Mouse (Mus musculus) adrenal gland, adult (tissue): ENCODE data around the gene Lrpprc.

Experiments
- DNase-seq, 2 experiments: peaks; one replicate each; pipeline ENCODE4 v3.0.0; 2022 to 2023; ENCODE audit warnings: low spot score in 1 of 2; ENCODE audit not compliant: inconsistent age in 2 of 2

The Lrpprc gene

DNA sequence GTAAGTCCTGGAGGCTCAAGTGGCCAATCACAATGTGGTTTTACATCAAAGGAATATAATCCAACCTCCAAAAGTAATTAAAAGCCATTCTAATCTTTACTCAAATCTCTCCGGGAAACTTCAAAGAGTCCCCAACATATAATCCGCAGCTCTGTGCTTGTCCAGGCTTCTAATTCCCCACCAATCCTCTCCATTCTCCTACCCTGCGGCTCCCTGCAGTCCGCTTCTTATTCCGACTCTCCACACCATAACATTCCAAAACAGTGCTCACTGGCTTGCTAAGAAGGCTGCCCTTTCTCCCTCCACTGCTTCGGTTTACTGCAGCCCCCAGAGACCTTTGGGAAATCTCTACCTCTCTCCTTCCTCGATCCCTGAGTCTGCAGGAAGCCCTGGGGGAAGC is 116.5 kb downstream of the Lrpprc start:
- DNase-seq: no peak

DNA sequence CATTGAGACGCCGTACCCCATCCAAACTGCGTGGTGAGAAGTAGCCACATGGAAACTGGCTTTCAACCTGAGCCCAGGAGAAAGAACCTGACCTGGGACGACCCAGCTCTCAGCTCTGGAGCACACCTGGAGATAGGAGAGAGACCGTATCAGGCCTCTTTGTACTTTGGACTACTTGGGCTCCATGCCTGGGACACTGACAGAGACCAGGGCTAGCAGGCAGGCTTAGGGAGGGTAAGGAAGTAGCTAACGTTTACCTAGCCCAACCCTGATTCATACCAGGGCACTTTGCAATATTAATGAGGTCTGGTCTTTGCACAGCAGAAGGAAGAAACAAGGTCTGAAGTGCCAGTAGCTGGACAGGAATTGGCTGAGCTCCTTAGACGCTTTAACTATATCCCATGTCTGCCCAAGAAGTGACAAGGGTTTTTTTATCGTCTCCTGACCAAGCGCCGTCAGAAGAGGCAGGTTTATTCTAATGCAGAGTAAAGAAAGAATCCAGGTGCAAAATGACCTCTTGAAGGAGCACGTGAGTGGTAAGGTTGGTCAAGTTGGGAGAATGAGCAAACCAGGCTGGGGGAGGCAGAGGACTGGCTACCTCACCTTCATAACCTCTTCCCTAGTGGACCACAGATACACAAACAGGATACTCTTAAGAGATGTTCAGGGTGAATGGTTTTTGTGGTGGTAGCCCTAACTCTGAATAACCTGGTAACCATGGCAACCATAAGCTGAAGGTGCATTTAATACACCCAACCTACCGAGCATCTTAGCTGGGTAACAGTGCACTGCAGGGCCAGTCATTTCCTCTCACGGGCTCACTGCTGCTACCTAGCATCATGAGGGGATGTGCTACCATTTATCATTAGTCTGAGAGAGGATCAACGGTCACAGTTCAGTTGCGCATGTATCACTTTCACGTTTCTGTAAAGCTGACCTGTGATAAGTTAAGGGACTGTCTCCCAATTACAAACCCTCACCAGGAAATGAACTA is 117.9 kb downstream of the Lrpprc start:
- no peak for DNase-seq

DNA sequence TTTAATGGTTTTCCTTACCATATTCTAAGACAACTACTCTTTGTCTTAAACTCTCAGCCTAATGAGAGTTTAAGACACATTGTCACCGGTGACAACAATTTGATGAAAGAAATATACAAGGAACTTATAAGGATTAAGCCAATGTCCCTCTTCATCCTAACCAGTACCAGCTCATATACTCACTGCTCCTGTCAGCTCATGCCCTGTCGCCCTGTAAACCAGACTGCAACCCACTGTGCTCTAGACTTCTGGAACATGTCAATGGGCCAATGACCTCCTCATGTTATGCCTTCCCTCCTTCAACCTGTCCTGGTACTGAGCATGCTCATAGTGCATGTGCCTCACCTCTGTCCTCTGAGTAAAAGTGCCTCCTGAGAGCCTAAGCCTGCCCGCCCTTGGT is 122.7 kb downstream of the Lrpprc start:
- DNase-seq: no peak

DNA sequence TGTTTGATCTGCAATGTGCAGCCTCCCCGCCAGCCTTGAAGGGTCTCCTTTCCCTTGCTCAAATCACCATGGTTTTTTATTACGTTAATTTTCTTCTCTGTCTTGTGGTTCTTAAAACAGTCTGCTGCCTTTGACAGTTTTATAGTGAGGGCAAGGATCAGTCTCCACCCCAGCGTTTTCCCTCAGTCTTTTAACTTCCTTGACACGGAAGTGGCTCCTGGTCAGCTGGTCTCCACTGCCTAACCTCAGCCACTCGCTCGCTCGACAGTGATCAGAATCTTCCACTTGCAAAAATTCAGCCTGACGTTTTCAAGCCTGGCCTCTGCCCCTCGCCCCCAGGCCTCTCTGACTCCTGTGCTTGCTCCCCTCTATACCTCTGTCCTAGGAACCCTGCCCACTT is 124.9 kb downstream of the Lrpprc start:
- no peak for DNase-seq

DNA sequence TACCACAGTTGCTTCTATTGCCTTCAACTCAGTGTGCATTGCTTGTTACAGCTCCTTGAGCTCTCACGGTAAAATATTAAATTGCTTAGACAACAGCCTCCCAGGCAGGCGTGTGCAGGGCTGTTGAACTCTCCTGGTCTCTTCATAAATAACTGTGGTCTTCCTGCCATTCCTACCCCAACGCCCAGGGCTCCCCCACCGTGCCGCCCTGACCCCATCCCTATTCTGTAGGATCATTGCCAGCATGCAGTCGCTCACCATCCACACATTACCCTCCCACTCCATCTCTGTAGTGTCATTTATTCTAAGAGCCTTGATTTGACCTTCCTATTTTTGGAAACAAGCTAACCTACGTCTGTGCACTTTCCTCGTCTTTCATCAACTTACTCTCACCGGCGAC is 125.5 kb downstream of the Lrpprc start:
- no peak for DNase-seq

DNA sequence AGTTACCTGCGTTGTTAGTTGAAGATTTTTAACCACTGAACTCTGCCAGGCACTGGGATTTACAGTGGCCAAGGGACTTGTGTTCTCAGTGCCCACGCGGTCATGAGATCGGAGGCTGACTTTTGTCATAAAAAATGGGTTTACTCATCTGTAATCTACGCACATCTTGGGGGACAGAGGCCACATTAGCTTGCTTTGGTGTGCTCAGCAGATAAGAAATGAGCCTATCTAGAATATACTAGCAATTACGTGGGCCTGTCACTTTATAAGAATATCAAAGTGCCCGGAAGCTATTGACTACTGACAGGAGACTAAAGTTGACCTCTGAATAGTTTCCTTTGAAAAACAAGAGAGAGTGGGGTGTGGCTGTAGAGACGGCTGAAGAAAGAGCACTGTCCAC is 131.6 kb downstream of the Lrpprc start:
- DNase-seq: no peak

DNA sequence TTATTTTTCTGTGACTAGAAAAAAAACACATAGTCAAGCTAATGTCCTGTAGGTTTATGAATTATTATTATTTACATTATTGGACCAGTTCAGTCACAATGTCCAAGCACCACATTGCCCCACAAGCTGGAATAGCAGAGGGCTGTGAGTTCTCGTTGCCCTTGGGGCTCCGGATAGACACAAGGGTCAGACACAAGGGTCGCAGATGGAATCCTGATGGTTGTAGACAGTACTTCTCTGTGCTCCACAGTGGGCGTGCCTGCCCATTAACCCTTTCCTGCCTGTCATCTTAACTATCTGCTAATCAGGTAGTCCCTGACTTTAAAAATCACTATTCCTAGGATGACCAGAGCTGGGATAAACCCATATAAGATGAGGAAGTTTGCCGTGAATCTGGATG is 132.4 kb downstream of the Lrpprc start:
- no peak for DNase-seq

DNA sequence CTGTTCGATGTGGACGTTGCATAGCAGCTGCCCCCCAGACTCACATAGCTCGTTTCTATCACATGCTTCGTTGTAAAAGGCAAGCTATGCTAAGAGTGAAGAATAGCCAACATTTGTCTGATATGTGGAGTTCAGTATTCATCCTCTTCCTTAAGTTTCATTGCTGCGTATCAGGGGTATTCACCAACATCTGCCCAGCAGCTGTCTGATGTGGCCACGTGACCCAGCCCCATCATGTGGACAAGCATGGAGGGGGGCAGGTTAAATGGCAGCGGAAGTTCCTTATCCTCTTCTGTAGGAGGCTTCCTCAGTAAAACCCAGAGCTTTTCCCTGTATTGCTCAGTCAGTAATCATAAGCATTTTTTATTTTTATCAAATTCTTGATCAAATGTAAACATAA is 132.8 kb downstream of the Lrpprc start:
- no peak for DNase-seq

DNA sequence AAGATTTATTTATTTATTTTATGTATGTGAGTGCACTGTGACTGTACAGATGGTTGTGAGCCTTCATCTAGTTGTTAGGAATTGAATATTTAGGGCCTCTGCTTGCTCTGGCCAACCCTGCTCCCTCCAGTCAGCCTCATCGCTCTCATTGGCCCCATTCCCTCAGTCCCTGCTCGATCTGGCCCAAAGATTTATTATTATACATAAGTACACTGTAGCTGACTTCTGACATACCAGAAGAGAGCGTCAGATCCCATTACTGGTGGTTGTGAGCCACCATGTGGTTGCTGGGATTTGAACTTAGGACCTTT is 133.2 kb downstream of the Lrpprc start:
- DNase-seq: no peak

DNA sequence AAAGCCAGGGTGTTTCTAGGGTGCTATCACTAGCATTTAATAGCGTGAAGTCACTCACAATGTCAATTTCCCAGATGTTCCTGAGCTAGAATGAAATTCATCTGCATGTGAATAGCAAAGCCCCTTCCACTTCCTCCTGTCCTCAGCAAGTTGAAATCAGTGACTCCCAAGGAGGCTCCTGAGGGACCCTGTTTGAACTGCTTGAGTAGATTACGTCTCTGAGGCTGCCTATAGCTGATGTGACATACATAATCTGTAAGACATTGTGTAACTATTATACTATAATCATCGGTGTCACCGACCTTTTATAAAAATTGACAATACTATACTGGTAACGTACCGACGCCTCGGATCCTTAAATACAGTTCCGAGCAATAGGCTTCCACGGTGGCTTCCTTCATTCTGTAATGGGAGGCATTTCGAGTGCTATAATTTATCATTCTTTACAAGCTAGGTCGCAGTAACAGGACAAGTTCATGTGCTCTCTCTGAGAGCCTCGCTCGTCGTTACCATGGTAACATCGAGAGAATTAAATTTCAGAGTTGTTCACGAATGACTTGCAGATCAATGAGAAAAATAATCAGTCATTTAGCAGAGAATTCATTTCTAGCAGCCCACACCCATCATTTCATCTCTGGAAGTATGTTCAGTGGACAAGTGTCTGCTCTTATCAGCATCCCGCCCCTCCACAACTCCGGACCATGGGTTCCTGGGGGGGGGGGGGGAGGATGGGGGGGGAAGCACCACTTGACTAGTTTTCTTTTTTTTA is 133.8 kb downstream of the Lrpprc start:
- no peak for DNase-seq

DNA sequence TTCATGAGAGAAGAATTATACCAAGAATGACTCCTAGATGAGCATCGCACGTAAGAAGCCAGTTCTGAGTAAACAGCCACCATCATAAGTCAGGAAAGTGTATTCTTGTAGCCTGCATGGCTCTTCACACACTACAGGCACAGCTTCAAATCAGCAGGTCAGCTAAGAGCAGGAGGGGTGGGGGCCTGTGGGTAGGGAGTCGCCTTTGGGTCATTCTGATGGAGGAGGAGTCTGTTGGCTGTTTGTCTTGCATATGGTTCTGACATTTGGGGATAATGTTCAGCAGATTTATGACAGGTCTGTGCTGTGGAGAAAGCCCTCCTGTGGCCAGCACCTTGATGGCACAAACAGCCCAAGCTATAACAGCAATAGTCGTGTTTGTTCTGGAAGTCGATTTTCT is 134.4 kb downstream of the Lrpprc start:
- no peak for DNase-seq
